Mouse (Mus musculus) heart, postnatal 10 days (tissue): Measurements from ENCODE around the gene Kcnip4. TPM values are rescaled to one million over a fixed set of nuclear protein-coding genes. Genes with fewer than 3 reads are reported as not detected.

Source experiments
- DNase-seq, 2 experiments: peaks; one replicate each; pipeline ENCODE4 v3.0.0; 2021
- intact Hi-C: fragments of 180-260 bp; cut with DNase I; formaldehyde crosslinking; loops from one replicate; pipeline ENCODE4 v1.15.1; 2025
- total RNA-seq, 2 experiments: library from RNA; stranded (reverse); gene quantifications; 2 replicates each; pipeline ENCODE4 v1.2.3; 2021

Gene Kcnip4
- total RNA-seq, 2 experiments from 2014 or later, result not detected

DNA sequence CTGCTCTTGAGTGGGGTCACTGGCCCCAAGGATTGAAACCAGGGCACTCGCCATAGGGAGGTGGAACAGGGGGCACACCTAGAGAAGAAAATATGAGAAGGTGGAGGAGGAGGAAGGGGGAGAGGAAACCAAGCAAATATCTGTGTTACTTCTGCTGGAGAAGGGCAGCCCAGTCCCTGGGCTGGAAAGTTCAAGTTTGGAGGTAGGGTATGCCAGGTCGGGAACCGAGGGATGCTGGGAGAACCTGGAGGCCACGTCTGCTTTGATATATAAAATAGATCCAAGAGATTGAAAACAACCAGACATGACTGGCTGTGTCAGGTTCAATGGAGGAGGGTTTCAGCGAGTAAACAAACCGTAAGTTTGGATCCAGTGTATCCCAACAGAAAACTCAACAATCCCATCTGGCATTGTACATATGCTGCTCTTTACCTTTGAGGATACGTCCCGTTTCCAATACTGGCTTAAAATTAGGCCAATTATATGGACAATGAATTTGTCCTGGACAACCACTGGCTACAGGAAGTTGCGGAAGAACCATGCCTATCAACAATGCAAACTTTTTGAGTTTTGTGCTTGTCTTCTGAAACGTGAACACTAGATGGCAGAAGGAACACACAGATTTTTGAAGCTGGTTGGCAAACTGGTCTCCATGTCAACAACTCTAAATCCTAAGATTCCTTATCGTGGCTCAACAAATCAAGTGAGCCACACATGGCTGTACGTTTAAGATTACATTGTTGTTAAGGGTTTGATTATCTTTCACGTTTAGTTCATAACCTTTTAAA, 155.9 kb downstream of the Kcnip4 start:
- DNase-seq, result peak; percentile 22 to 49
- intact Hi-C loops, result no loop called here

DNA sequence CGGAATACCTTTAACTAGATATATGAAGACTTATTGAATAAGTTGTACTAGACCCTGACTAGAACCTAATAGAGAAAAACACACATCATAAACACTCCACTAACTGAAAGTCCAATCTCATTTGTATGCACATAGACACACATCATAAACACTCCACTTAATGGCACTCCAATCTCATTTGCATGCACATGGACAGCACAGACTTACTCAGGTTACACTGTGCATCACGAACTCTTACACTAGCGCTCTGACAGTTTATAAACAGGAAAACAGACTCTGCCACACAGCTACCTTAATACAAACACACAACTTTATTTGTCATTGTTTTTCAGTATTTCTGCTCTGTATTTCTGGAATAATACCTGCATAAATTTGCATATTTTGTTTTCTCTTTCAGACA, 168.3 kb downstream of the Kcnip4 start:
- DNase-seq, result no peak
- intact Hi-C loops, result no loop called here

DNA sequence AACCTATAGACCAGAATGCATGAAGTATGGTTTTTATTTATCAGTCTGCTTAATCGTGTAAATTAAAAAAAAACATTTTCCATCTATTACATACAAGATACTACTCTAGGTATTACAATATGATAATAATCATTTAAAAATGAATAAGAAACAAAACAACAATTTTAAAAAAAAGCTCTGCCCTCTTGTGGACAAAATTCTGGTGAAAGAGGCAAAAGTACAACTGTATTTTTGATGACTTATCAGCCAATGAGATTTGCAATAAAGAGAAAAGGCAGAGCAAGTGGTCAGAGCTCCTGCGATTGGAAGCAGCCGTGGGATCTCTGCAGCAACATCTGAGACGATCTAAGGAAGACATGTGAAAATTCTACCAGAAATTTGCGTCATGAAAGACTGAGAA, 172.6 kb downstream of the Kcnip4 start:
- DNase-seq, result no peak
- intact Hi-C loops, result no loop called here

DNA sequence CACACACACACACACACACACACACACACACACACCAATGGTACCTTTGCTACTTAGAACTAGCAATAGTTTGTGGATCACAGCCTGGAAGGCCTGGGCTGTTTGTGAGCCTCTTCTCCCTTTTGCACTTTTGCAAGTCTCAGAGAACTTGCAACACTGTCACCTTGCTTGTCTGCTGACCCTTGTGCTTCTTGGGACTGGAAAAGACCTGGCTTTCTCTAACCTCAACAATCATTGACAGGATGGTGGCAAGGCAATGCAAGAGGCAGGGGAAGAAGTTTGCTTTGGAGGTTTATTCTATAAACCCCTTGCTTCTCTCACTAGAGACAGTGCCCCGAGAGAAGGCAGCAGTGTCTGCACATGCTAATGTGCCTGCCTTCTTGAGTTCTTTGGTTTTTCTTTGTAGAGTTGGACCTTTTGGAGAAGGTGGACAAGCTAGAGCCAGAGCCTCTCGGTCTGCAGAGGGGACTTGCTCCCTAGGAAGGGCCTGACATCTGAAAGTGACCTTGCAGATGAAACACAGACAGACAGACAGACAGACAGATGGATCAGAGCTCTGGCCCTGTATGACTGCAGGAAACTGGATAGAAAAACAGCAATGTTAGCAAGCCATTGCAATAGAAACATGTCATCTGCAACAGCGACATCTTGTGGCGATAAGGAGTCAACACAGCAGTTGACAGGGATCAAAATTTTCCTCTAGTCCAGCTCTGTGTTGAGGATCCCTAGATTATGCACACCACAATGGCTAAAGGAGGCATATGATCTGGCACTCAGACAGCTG, 174.4 kb downstream of the Kcnip4 start:
- intact Hi-C loops, result loop anchor here (1.0 kb wide), 1 partner anchor 259 kb away; no protein-coding TSS in a partner anchor

DNA sequence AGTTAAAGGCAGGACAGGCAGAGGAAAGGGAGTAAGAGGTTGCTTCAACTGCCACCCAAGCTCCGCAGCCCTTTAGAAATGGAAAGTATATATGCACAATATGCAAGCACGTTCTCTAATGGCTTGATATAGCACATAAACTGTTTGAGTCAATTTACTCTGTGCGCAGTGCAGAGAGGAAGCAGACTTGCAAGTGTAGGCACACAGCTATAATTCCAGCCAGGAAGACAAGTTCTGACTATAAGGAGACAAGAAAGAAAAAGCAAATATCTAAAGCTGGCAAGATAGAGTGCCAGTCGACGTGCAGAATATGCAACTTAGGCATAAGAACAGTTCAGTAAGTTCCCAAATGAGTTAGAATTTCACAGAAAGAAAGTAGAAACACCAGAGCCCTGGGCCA, 175.2 kb downstream of the Kcnip4 start:
- no peak for DNase-seq
- intact Hi-C loops, result no loop called here

More for the DNA sequence above, 174.4 kb downstream of the Kcnip4 start:
- peak; percentile 24 to 53 for DNase-seq

DNA sequence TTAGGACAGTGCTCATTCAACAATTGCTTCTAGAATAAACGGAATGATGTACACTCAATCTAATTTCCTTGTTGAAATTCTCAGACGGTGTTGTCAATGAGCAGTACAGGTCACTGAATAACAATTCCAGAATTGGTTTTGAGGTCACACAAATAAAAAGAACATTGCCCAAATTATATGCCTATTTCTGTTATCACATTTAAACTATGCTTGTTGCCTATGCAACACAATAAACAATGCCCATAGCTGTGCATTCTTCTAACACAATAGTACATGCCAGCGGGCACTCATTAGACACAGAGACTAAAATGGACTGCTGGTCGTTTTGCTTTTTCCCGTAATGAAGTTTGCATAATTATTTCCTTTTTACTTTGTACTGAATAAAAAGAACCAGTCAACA, 176.2 kb downstream of the Kcnip4 start:
- intact Hi-C loops, result no loop called here
- DNase-seq, result no peak

DNA sequence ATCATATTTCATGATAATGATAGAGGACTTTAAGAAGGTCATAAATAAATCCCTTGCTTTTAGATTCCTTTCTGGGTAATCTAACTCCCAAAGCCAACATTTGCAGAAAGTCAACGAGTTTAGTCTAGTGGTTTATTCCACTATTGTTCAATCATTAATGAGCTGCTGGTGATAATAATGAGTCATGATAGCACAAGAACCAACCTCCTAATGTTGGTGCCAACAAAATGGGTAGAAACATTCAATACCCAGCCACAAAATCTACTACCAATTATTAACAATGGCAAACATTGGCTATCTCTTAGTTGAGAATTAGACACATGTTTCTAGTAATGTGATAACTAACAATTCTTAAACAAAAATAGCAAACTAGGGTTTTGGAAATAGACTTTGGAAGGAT, 180.1 kb downstream of the Kcnip4 start:
- no peak for DNase-seq
- intact Hi-C loops, result no loop called here

DNA sequence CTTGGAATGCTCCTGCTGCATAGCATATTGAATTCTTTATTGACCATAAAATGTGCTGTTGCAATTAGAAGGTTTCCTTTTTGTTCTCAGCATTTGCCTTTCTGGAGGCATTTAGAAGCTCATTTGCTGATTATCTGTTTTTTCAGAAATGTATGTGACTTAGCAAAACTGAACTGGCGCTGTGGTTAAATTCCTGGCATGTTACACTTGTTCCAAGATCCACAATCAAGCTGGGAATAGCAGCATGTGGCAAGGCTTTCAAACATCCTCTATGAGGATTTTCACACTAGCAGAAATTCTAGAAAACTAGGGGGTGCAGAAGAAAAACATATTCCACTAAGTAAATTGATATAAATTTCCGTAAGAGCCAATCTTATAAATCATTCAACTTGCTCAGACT, 187.5 kb downstream of the Kcnip4 start:
- intact Hi-C loops, result no loop called here
- DNase-seq, result no peak

DNA sequence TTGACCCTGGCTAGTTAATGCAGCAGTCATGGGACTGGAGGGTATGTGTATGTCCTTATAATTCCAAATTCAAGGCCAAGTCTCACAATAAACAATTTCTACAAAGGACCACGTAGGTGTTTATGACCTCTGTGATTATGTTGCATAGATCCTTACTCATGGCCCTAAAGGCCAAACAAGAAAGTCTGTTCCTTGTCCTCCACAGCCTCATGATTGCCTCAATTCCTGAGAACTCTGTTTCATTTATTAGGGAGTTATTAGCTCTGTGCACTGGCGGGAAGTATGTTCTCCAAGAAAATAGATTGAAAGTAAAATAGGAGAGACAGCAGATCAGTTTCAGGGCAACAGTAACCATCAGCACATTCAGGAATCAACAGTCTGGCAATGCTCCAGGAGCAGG, 191.6 kb downstream of the Kcnip4 start:
- intact Hi-C loops, result no loop called here

DNA sequence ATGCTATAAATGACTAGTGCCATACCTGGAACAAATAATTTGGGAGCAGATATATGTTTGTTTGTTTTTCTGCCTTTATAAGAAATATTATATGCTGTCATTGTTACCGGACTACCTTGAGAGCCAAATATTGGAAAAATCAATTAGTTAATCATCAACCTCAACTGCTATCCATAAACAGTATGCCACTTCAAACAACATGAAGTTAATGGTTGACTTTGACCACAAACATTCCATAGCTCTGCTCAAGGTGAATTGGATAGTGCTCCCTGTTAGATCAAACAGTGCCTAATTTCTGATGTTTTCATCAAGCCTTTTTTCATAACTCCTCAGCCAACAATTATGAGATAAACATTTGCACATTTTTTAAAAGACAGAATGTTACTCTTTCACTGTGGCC, 195.7 kb downstream of the Kcnip4 start:
- DNase-seq, result no peak
- intact Hi-C loops, result no loop called here

More for the DNA sequence above, 191.6 kb downstream of the Kcnip4 start:
- DNase-seq, result no peak

DNA sequence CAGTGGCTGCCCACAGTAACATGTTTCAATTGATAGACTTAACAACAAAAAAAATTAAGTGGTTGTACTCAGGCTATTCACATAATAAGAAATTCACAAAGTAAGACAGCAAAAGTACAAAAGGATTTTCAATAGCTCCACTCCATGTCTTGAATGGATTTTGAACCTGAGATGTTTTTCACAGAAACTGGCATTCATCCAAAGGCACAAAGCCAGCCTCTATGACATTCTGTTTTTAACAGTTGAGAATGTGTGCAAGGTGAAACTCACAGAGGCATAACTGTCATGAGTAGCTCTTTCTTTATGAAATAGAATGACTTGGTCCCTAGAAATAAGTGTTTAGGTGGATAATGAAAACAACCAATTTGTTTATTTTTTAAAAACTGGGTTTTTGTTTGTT, 206.0 kb downstream of the Kcnip4 start:
- DNase-seq, result no peak
- intact Hi-C loops, result no loop called here

DNA sequence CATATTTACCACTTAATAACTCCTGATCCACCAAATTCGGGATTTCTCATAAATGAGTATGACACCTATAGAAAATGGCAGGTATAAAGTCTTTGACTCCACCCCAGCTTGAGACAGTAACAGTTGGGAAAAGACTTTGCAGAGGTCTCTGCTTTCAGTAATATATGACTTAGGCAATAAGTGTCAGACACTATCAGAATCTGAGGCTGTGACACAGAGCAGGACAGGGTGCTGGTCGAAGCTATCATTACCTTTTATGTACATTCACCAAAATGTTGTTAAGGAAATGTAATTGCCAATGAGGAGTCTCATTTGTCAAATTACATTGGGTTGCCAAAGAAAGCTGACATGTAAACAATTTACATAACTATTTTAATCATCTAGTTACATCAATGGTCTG, 206.8 kb downstream of the Kcnip4 start:
- intact Hi-C loops, result no loop called here
- no peak for DNase-seq

DNA sequence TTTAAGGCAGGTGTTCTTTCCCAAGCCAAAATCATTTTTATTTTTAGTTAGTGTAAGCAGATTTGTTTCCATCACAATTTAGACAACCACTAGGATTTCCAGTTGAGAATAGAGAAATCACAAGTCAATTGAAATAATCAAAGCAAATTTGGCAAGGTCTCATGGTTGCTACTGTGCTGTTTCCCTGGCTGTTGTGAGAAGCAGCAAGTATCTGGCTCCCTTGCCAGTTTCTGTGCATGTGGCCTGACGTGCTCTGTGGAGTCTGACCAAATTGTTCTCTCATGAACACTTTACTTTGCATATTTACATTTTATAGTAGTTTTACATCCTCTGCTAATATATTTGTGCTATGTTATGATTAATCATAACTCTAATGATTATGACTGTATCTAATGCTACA, 217.9 kb downstream of the Kcnip4 start:
- intact Hi-C loops, result no loop called here
- no peak for DNase-seq

DNA sequence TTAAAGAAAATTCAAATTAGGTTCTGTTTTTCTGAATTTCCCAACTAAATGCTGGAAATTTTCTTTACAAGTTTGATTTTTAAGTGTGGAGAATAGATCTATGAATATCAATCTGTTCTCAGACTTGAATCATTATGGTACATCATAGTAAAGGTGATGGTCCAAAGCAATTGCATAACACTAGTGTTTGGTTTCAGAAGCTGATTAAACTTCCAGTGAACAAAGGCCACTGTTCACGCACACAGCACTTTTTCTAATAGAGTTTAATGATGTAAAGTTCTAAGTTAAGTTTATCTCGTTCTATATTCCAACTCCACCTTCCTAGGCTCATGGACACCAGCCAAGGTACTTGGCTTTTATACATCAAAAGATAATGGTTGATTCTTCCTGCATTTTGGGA, 219.4 kb downstream of the Kcnip4 start:
- intact Hi-C loops, result no loop called here
- DNase-seq, result no peak

DNA sequence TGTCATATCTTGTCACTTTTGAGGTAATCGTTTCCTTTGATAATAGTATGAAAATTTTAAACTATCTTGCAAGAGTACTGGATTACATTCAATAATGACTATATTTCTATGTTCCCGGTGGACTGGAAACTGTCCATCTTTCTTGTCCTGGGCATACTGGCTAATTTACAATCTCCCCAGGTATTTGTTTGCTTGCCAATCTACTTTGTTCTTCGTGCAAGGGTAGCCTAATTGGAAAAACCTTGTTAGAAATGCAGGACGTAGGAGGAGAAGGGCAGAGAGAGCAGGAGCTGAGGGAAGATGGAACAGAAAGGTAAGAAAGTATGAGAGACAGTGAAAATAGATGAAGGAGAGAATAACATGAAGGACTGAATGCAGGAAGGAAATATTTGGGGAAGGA, 226.1 kb downstream of the Kcnip4 start:
- intact Hi-C loops, result no loop called here
- DNase-seq, result no peak

DNA sequence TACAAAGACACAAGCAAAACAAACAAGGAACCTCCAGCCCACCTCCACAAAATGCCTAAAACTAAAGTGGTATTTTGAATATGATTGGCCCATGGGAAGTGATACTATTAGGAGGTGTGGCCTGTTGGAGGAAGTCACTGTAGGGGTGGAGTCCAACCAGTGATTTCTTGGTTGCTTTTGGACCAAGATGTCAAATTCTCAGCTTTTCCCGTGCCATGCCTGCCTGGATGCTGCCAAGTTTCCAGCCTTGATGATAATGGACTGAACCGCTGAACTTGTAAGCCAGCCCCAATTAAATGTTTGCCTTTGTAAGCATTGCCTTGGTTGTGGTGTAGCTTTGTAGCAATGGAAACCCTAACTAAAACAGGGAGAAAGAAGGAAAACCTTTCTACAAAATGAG, 232.3 kb downstream of the Kcnip4 start:
- DNase-seq, result no peak
- intact Hi-C loops, result no loop called here

DNA sequence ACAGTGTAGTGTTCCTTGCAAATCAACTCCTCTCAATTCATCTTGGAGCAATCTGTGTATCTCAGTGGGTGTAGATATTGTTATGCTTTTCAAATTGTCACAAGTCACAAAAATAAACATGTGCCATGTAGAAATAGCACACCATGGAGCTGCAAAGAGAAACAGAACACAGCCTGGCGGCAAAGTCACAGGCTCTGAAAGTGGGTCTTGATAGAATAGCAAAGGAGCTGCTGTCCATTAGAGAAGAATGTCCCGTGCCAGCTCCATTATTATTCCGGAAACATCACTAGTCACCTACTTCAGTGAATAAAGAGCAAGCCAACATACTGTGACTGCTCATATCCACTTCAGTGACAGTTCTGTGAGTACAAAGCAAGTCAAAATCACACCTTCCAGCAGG, 232.9 kb downstream of the Kcnip4 start:
- DNase-seq, result no peak
- intact Hi-C loops, result no loop called here

DNA sequence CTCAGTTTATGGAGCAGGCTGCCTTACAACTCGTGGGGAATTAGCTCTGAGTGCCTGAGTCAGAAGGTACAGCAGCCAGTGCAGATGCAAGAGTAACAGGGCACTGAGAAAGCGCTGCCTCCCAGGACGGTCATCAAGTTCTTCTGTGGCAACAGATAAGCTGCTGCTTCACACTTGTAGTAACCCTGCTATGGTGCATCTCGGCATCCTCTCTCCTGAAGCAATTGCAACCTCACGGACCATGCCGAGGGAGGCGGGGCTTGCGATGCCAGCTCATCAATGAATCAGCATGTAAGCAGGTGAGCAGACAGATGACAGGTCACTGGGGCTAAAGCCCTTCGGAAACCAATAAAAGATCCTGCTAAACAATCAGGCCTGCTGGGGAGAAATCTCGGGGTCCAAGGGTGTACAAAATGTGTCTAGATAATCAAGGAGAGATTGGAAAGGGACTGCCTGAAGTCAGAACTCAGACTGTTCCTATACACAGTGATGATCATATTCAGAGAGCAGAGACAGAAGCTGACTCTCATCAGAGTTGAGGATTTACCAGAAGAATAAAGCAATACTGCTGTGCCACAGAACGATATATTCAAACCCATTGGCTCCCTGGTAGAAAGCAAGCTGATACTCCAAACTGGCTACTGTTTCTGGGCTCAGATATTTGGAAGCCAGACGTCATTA, 239.1 kb downstream of the Kcnip4 start:
- intact Hi-C loops, result no loop called here
- no peak for DNase-seq

DNA sequence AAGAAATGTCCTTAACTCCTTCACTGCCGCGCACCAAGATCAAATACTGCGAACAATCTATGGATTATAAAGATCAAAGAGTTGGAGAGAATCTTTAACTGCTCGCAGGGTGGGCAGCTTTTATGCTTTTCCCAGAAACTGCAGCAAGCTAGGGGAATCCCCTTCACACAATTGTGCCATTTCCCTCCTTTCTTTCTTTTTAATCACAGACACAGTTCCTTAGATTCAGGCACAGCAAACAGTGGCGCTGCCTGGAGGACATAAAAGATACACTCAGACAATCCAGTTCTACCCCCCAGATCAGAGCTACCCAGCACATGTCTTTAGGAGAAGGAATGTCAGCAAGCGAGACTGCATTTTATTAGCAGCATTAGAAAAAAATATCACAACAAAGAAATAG, 239.9 kb downstream of the Kcnip4 start:
- DNase-seq, result no peak
- intact Hi-C loops, result no loop called here

DNA sequence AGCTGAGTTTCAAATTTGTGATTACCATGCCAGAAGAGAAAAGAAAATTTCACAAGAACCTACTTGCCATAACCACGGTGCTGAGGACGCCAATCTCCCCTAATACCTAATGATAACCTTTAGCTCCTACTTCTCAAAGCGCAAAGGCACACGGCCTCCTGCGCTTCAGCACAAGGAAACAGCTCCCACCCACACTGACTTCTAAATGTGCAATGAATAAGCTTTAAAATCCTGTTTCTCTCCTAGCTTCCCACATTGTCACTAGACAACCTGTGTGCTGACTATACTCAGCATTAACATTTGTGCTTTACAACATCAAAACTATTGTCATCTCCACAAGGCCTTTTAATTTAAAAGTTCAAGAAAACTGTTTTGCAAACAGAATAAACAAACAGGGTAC, 241.3 kb downstream of the Kcnip4 start:
- DNase-seq, result no peak
- intact Hi-C loops, result no loop called here

DNA sequence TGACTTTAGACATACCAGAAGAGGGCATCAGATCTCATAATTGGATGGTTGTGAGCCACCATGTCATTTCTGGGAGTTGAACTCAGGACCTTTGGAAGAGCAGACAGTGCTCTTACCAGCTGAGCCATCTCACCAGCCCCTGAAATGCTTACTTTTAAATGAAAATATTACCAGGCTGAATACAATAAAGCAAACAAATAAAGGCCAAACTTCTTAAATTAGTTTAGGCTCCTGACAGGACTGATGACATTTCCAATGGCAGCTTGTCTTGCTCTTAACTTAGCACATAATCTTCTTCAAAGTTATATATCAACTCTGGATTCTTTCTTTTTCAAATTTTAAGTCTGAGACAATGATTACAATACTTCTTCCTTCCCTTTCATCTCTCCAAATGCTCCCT, 252.8 kb downstream of the Kcnip4 start:
- intact Hi-C loops, result no loop called here
- no peak for DNase-seq

DNA sequence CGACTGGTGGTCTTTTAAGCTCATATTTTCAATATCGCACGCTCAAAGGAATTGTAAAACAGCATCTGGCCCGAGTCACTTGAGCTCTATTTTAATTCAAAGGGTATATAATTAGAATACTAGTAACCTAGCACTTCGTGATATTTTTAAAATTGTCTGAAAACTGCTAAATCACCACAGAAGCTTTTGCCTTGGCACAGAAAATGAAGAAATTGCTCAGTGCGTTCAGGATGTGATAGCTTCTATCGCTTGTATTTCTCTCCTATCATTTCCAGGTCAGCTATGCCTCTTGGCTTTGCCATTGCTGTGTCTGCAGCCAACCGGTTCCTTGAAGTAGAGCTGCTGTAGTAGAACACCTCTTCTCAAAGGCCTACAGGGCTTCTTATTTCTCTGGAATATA, 255.9 kb downstream of the Kcnip4 start:
- intact Hi-C loops, result no loop called here
- DNase-seq, result no peak
